Mouse (Mus musculus) thymus, adult 18-20 months (tissue): Measurements from ENCODE around the gene Klhdc2.

Experiments used
- DNase-seq, 2 experiments: peaks; one replicate each; pipeline ENCODE4 v3.0.0; 2022; ENCODE audit warnings: mixed read lengths in 2 of 2

Gene Klhdc2

DNA sequence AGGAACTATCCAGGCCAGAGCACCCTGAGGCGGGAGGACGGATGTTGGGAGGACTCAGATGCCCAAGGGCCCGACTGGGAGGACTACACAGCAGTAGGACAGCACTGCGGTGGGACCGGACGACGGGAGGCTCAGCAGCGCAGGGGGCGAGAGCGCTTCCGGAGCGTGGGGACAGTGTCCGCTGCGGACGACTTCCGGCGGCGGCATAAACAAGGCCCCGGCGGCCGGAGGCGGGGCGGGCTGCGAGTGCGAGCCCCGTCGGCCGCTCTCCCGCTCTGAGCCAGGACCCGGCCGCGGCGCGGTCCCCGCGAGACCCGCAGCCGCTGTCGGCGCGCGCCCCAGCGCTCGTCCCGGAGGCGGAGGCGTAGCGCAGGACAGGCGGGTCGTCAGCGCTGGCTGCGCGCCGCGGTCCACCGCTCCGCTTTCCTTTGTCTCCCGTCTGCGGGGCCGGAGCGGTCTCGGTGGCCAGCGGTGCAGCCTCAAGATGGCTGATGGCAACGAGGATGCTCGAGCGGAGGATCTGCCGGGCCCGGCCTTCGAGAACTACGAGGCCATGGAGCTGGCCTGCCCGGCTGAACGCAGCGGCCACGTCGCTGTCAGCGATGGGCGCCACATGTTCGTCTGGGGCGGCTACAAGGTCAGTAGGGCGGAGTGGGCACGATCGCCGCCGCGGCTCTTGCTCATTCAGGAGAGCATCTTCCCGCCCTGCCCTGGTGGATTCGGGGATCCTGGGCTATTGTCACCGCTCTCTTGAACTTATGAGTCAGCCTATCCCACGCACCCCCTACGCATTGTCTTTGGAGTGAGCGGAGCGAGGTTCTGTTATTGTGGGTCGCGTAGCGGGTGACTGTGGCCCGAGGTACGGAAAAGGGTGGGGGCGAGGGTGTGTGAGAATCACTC lies at the start of gene Klhdc2:
Gene Klhdc2, plus strand, starts transcription at position 171 of the 900 bp plus-strand sequence.
- peak; percentile 39 to 44 for DNase-seq

DNA sequence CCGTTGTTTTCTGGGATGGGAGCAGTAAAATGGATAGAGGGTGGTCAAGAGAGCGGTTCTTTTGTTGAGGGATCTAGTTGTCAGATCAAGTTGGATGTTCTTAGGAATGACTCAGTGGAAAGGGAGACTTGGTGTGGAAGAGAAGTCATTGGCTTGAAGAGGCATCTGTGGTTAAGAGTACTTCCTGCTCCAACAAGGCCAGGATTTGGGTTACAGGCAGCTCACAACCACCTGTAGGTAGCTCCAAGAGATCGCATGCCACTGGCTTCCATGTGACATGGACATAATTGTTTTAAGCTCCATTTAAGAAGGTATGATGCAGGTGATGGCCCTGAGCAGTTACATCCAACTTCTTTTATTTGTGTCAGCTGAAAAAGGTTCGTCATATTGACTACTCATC lies 46.7 kb upstream of the Klhdc2 start:
- DNase-seq = no peak

DNA sequence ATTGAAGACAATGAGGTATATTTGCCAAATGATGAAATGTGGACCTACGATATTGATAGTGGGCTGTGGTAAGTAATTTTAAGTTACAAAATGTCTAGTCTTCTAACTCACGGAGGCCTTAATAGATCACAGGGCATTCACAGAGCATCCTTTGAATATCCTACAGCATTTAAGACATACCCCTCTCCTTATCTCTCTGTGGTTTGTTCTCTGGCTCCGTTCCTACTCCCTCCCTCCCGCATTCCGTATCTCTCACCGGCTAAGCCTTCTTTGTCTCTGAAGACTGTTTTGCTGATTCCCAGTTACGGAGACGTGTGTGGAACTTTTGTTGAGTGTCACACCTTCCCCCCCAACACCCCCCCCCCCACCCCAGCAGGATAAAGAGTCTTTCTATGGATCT lies 45.7 kb upstream of the Klhdc2 start:
- no peak for DNase-seq

DNA sequence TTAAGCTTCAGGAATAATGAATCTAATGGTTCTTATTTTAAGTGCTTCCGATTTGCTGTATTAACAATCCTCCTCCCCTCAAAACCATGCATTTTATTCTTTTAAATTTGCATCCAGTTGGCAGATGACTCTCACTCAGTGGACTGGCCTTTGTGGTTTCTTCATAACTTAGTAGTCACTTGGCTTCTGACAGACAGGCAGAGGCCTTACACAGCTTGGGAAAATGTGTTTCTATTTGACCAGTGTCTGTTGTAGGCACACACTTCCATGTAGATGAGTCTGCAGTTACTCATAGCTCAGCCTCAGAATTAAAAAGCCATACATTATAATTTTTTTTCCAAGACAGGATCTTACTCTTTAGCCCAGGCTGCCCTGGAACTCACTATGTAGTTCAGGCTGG lies 42.7 kb upstream of the Klhdc2 start:
- DNase-seq = no peak

DNA sequence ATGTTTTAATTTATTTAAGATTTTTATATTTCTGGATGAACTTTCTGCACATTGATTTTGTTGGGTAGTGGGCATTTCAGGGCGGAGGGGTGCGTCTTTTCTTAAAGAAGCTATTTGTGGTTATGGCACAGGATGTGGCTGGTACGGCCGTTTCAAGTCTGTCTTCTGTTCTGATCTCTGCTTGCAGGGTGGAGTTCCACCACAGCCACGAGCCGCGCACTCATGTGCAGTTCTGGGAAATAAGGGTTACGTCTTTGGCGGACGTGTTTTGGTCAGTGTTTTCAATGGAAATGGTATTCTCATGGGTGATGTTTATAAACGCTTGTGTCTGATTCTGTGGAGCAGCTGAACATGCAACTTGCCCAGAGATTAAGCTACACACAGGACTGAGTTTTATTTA lies 38.6 kb upstream of the Klhdc2 start:
- DNase-seq = peak; percentile 27 to 42

DNA sequence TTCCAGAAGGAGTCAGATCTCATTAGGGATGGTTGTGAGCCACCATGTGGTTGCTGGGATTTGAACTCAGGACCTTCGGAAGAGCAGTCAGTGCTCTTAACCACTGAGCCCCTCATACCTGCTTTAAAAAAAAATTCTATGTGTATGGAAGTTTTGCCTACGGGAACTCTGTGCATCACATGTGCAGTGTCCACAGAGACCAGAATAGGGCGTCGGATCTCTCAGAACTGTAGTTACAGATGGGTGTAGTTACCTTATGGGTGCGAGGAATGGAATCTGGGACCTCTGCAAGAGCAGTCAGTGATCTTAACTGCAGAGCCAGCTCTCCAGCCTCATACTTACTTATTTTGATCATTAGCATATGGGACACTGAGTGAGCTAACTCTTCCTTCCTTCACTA lies 34.2 kb upstream of the Klhdc2 start:
- DNase-seq = no peak

DNA sequence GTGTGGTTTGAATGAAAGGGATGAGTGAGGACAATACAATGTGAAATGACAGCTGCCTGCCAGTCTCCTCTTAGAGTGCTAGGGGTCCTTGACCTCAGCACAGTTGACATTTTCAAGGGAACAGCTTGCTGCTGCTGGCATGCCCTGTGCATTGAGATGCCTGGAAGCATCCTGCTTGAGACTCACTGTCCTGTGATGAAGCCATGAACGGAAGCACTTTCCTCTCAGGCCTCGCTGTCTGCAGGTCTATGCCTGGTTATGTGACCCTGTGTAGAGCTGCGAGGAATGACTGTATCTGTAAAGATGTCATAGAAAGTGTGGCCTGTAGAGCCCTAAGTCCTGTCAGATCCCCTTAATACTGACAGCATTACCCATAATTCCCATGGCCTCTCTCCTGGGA lies 31.4 kb upstream of the Klhdc2 start:
- no peak for DNase-seq

DNA sequence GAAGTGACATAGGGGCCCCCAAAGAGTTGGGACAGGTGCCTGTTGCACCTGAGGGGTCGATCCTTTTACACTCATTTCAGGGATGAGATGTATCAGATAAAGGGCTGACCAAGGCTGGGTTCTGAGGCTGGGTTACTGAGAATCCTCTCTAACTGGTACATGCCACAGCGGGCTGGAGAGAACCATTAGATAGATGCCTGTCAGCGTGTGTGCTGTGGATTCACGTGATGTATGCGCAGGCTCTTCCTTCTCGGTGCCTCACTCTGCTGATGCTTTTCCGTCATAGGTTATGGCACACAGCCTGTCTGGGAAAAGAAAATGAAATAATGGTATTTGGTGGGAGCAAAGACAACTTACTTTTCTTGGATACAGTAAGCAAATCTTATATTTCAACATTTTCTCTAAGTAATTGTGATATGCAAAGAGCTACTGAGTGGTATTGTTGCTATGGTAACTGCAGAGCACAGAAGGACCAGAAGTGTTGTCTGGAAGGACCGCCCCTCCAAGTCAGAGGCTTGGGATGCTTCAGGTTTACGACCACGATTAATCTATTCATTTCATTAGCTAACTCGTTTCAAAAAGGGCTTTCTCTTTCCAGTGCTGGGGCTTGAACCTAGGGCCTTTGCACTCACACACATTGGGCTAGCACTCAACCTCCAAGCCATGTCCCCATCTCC lies 28.4 kb upstream of the Klhdc2 start:
- no peak for DNase-seq

DNA sequence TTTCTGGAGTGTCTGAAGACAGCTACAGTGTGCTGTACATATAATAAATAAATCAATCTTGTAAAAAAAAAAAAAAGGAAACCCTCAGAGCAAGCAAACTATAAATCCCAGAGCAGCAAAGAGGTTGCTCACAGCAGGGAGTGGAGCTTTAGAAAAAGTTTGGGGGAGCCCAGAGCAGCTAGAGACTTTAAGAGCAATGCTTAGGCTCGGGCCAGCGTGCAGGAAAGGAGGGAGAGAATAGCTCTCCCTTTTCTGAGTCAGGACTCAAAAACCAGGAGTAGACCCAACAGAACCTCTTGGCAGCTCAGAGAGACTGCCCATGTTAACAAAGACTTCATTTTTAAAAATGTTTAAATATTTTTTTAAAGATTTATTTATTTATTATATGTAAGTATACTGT lies 27.5 kb upstream of the Klhdc2 start:
- no peak for DNase-seq

DNA sequence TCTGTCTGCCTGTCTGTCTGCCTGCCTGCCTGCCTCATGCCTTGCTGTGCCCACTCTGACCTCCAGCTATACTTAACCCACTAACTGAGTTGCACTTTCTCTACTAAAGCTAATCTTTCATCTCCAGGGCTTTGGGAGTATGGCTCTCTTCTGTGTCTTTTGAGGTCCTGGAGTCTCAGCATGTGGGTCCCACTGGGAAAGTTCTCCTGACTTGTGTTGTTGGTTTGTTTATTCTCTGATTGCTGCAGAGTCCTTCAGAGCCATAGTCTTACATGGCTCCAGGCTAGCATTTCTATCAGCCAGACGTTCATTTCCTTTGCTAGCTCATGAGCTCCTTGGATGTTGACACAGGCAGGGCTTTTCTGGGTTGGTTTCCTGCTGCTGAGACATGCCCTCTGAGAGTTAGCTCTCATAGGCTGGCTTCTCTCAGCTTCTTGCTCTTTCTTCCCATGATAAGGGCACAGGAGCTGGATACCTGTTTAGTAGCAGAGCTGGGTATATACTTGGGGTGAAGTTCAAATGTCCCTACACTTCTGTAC lies 16.5 kb upstream of the Klhdc2 start:
- no peak for DNase-seq

DNA sequence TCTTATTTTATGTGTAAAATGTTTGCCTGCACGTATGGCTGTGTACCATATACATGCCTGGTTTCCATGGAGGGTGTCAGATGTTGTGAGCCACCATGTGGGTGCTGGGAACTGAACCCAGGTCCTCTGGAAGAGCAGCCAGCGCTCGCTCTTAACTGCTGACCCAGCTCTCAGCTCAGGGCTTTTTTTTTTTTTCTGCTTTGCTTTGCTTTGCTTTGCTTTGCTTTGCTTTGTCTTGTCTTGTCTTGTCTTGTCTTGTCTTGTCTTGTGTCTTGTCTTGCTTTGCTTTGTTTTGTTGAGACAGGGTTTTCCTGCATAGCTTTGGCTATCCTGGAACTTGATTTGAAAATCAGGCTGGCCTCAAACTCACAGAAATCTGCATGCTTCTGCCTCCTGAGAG lies 15.6 kb upstream of the Klhdc2 start:
- DNase-seq = no peak

DNA sequence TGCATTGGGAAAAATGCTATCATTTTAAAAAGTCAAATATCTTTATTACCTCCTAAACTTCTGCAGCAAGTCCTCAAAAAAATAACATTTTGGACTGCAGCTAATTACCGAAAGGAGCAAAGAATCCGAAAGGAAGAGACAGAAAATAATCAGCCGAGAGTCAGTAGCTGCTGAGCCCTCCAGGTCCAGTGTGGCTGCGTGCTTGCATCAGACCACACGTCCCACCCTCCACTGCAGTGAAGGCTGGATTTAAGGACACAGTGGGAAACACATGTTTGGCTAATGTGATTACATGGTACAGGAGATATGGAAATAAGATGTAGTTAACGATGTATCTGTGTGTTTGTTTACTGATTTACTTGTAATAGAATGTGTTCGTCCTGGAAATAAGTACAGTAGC lies 13.3 kb upstream of the Klhdc2 start:
- DNase-seq = no peak

DNA sequence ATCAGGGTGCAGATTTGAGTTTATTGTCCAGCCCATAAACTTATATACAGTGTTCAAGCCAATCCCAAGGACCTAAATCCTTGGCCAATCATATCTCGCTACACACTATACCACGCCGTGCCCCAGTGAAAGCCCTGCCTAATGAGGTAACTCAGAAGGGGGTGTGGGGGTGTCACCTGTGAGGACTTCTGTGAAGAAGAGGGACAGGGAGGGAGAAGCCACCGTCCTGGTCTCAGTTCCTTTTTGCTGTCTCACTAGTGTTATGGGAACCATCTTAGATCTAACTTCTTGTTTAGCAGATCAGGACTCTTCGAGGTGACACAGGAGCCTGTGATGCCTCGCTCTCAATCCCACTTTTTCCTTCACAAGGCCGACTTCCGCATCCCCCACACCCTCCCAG lies 8.9 kb upstream of the Klhdc2 start:
- DNase-seq = no peak

DNA sequence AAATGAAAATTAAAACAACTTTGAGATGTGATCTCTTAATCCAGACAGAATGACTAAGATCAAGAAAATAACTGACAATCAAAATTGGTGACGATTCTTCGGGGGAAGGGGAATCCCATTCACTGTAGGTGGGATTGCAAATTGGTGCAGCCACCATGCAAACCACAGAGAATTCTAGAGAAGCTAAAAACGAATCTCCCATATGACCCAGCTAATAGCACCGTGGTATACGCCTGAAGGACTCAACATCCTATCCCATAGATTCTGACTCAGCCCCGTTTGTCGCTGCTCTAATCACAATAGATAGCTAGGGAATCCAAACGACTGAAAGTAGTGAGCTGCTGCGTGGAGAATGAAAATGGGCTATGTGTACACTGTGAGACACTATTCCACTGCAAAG lies 7.8 kb upstream of the Klhdc2 start:
- DNase-seq = no peak

DNA sequence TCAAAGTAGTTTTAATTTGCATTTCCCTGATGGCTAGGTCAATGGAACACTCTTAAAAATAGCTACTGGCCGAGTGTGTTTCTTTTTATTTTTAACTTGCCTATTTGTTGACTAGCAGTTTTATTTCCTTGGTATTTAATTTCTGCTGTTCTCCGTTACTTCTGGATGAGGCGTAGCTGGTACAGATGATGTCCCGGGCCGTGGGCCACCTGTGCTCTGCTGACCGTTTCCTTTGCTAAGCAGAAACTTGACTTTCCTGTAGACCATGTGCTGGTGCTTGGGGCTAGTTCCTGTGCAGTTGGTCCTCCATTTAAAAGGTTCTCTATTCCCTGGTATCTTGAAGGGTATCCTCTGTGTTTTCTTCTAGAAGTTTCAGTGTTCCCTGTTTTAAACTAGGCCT lies 4.1 kb upstream of the Klhdc2 start:
- DNase-seq = no peak

DNA sequence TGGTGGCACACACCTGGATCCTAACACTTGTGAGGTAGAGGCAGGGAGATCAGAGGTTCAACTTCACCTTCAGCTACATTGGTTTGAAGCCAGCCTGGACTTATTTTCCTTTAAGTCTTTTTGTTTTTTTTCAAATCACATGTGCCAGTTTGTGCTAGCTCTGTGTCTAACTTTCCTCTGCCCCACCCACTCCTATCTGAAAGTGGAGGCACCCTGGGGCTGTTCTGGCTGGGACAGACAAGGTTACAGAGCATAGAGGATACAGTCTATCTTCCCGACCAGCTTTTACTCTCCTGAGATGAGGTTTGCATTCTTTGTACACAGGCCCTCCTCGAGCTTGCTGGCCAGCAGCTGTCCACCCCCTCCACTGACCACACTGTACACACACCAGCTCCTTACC lies 2.7 kb upstream of the Klhdc2 start:
- no peak for DNase-seq

DNA sequence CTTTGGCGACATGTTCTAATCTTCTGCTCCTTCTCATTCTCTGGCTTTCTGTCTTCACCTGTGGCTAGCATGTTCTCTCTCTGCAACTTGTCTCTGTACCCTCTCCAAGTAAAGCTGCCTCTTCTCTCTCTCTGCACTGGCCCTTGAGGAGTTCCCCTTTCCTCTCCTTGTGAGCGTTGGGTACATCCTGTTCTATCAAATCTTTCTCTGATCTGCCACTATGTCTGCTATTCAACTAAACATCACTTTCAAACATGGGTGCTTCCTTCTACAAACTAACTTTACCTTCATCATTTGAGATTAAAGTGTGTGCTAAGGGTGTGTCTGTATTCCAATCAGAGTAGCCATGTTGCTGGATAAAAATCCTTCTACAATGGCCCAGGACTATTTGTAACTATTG lies 1.5 kb upstream of the Klhdc2 start:
- no peak for DNase-seq

DNA sequence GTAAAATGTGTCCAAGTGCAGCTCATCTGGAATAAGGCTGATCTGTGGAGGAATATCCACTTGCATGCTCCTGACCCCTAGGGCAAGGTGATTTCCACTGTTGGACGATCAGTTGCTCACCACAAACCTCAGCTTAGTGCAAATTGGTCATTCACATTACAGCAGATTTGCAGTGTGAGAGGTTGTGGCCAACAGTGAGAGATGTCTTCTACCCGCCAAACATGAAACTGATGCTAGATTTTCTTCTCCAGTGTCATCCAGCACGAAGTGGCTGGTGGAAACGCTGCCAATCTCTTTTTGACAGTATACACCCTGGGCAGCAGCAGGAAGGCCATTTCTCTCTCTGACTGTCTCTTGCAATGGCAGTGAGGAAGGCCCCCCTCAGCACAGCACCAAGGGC lies 830 bp upstream of the Klhdc2 start:
- no peak for DNase-seq

DNA sequence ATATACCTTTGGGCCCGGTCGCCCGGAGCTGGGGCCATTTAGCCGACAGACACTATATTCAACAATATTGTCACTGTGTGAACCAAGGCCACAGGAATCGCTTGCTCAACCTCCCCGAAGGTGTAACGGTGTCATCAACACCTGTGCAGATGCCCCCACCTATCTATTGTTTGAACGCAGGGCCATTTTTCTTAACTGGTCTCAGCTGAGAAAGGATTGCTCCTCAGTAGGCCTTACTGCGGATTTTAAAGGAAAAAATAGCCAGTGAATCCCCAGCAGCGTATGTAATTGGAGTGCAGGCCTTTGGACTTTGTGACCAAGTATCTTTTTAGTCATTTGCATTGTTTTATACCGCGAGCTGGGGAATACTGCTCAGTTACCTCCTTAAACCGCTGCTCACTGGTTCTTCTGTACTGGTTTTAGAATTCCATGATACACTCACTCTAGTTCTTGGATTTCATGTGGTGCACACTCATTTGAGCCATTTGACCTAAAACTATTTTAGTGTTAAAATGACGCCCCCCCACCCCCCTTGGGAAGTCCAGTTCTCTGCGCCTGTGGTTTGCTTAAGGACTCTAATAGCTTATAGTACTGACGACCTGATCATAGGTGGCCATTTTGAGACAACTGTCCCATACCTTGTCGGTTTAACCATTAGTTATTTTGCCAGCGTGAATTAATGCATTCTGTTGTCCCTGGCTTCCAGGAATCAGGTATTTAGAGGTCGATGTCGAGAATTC lies 1.1 kb downstream of the Klhdc2 start:
- DNase-seq = no peak

DNA sequence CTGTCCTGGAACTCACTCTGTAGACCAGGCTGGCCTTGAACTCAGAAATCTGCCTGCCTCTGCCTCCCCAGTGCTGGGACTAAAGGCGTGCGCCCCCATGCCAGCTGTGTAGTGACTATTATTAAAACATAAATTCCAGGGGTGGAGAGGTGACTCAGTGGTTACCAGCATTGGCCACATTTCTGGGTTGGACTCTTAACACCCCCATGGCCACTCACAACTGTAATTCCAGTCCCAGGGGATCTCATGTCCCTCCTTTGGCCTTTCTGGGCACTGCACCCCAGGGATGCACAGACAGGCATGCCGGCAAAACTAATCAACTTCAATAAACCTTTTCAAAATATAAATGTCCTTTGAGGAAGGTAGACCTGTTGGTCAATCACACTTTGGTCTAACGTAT lies 1.8 kb downstream of the Klhdc2 start:
- no peak for DNase-seq

DNA sequence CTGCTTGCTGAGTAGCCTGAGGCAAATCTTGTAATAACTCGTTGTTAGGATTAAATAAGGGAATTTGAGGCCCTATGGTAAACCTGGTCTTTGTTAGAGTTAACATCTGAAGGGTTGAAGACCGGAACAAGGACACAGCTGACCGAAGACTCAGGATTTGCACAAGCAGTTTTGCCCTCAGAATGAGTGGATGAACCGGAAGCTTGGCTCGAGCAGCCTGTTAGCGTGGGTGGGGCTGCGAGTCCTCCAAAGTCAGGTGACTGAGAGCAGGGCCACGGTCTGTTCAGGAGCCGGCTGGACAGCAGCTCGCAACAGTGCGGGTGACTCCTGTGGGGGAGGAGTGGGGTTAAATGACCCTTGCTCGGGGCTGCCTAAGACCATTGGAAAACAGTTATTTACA lies 2.8 kb downstream of the Klhdc2 start:
- DNase-seq = no peak

DNA sequence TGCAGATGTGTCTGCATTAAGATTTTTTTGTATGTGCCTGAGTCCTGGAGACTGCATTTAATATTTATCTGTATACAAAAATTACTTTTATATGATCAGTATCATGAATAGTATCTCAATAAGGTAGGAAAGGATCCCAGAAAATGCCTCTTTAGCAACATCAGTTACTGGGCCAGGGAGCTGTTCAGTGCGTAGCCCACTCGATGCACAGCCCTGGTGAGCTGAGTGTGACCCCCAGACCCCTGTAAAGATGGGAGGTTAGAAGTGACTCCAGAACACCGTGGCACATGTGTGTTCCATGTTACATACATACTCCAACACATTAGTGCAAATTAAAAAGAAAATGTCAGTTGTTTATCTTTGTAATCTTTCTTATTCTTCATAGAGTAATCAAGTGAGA lies 3.4 kb downstream of the Klhdc2 start:
- no peak for DNase-seq

DNA sequence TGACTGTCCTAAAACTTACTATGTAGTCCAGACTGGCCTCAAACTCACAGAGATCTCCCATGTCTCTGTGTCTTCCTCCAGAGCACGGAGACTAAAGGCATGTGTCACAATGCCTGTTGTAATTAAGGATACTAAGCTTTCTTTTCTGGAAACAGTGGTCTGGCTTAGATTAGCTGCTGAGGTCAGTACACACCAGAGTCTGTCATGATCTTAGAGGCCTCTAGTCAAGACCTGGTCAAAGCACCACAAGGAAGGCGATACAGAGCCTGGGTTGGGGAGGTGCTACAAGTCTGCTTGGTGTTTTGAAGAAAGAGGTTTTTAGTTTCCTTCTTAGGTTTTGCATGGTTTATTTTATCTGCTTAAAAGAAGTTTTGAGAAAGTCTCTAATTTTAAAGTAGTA lies 3.9 kb downstream of the Klhdc2 start:
- DNase-seq = no peak

DNA sequence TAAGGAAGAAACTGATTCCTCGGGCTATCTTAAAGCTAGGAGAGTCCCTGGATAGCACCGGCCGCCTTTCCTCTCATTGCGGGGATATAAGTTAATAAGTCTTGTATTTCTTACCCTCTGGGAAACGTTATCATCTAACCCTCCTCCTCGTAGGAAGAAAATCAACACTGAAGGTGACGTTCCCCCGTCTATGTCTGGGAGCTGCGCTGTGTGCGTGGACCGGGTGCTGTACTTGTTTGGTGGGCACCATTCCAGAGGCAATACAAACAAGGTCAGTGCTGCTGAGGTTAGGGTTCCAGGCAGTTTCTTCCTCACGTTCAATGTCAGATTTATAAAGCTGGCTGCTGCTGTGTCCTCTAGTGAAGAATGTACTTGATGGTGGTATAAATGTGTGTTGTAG lies 5.7 kb downstream of the Klhdc2 start:
- DNase-seq = no peak
